Mouse (Mus musculus) midbrain, embryonic 14.5 days (tissue): ENCODE data around the gene Lpin2. TPM values are rescaled to one million over a fixed set of nuclear protein-coding genes. Genes with fewer than 3 reads are reported as not detected.

ENCODE experiments used
- ATAC-seq: fragments of 200-750 bp; cut with Nextera tagmentation; 2 replicates; pipeline ENCODE4 v1.8.0; 2017; ENCODE audit warnings: moderate number of reproducible peaks, moderate library complexity; ENCODE audit not compliant: low FRiP score, low TSS enrichment
- DNase-seq: peaks from one replicate; pipeline ENCODE4 v3.0.0-alpha.2; 2015
- H3K27ac ChIP-seq: fragments of 300-500 bp; sonication (generic); replicated peaks from 2 replicates; pipeline ENCODE4 v1.5.1; 2014; ENCODE audit warnings: mild to moderate bottlenecking, low read depth, low read length, moderate library complexity
- H3K27me3 ChIP-seq: fragments of 300-500 bp; sonication (generic); 2 replicates; pipeline ENCODE4 v1.6.1; 2014; ENCODE audit warnings: low read length, control low read depth, mixed read lengths; ENCODE audit not compliant: control insufficient read depth, insufficient read depth
- H3K36me3 ChIP-seq: fragments of 300-500 bp; sonication (generic); 2 replicates; pipeline ENCODE4 v1.6.1; 2014; ENCODE audit warnings: low read length, control low read depth; ENCODE audit not compliant: control insufficient read depth, insufficient read depth
- H3K4me1 ChIP-seq: fragments of 300-500 bp; sonication (generic); 2 replicates; pipeline ENCODE4 v1.6.1; 2014; ENCODE audit warnings: mild to moderate bottlenecking, antibody characterized with exemption, low read length, control low read depth; ENCODE audit not compliant: control insufficient read depth, insufficient read depth
- H3K4me2 ChIP-seq: fragments of 300-500 bp; sonication (generic); 2 replicates; pipeline ENCODE4 v1.6.1; 2014; ENCODE audit warnings: mild to moderate bottlenecking, low read length, moderate library complexity
- H3K4me3 ChIP-seq: fragments of 300-500 bp; sonication (generic); replicated peaks from 2 replicates; pipeline ENCODE4 v1.5.1; 2014; ENCODE audit warnings: low read depth, low read length
- H3K9ac ChIP-seq: fragments of 300-500 bp; sonication (generic); replicated peaks from 2 replicates; pipeline ENCODE4 v1.6.1; 2014; ENCODE audit warnings: mild to moderate bottlenecking, low read length, moderate library complexity
- H3K9me3 ChIP-seq: fragments of 300-500 bp; sonication (generic); 2 replicates; pipeline ENCODE4 v1.6.1; 2016; ENCODE audit warnings: low read length, control low read depth, mixed read lengths; ENCODE audit not compliant: control insufficient read depth
- WGBS: fragments of 180-500 bp; shearing (Covaris S2); extraction: QIAGEN DNeasy Blood & Tissue Kit; methylation state at CpG from one replicate; pipeline ENCODE4 v1.1.7; 2014; 5-methylcytosine and 5-hydroxymethylcytosine counted together
- polyA plus RNA-seq: library from polyadenylated mRNA; unstranded; fragments of >200 nt; fragmentation: Nextera tagmentation; extraction: Ambion mirVana; gene quantifications from 2 replicates; pipeline ENCODE4 v1.2.1, GENCODE M21; 2014

Lpin2 gene
- polyA plus RNA-seq, 1 experiment from 2014 or later: 42.9 TPM

DNA sequence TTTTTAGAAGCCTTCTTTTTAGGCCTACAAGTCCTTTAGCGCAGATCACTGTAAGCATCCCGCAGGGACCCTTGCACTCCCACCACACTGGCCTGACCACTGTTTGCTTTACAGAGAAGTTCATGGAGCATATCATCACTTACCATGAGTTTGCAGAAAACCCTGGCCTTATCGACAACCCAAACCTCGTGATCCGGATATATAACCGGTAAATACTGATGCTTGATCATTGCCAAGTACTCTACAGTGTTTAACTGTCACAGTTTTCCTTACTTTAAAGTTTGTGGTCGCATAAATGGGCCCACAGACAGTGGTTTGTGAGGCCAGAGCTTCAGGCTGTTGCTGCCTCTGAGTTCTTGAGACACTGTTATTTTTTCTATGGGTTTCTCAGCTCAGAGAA, 56.1 kb downstream of the Lpin2 start:
- H3K9me3 ChIP-seq: no peaks in the 10 kb centered on the region
- H3K27ac ChIP-seq: no peak overlapping the region
- WGBS: 97% methylated on average over 7 of the region's 7 CpGs
- no peak overlapping the region for H3K9ac ChIP-seq
- H3K27me3 ChIP-seq: no peaks in the 10 kb centered on the region
- H3K36me3 ChIP-seq: peaks cover 75% of the 10 kb centered on the region
- H3K4me3 ChIP-seq: no peak overlapping the region
- DNase-seq (no peak), ATAC-seq (no peak)
- no peaks in the 10 kb centered on the region for H3K4me1 ChIP-seq
- H3K4me2 ChIP-seq: no peak overlapping the region

DNA sequence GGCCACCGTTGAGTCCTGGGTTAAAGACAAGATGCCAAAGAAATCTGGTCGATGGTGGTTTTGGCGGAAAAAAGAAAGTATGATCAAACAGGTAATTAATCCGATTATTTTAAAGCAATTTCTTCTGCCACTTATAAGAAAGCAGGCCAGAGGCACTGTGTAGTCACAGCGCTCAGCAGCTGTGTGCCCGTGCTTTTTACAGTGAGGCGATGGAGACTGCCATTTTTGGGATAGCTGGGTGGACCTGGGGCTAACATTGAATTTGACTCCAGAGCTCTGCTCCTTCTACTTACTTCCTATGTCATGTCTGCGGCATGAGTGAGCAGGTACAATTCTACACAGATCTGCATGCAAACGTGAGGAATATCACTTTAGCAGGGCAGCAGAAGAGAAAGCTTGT, 58.5 kb downstream of the Lpin2 start:
- WGBS: 97% methylated on average over 9 of the region's 9 CpGs
- Histone ChIP-seq H3K36me3 (peaks cover 84% of the 10 kb centered on the region), H3K4me3 (no peak overlapping the region), H3K27me3 (no peaks in the 10 kb centered on the region), H3K9me3 (no peaks in the 10 kb centered on the region), H3K27ac (no peak overlapping the region), H3K9ac (no peak overlapping the region), H3K4me2 (no peak overlapping the region), H3K4me1 (no peaks in the 10 kb centered on the region)
- DNase-seq: no peak
- no peak for ATAC-seq

DNA sequence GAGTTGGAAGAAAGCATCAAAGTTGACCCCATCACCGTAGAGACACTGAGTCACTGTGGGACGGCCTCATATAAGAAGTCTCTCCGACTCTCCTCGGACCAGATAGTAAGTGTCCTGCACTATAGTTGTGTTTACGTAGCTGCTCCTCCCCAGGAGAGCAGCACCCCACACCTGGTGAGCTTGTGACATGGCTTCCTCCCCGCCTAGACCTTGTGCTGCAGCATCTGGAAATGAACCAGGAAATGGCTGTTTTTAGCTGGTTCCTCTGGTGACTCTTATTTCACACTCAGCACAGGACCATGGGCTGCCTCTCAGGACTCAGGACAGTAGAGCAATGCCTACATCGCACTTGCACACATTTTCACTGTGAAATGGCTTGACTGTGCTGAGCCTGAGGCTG, 60.3 kb downstream of the Lpin2 start:
- WGBS: 96% methylated on average over 7 of the region's 7 CpGs

GRCm38 (mm10) chr17:71245133-71245532, 62.8 kb downstream of the Lpin2 start:
- Histone ChIP-seq H3K9me3 (no peaks in the 10 kb centered on the region), H3K9ac (no peak overlapping the region), H3K27ac (no peak overlapping the region), H3K27me3 (no peaks in the 10 kb centered on the region), H3K36me3 (peaks cover 87% of the 10 kb centered on the region), H3K4me3 (no peak overlapping the region), H3K4me2 (no peak overlapping the region), H3K4me1 (no peaks in the 10 kb centered on the region)
- ATAC-seq: no peak
- 98% methylated on average over 15 of the region's 15 CpGs for WGBS
- DNase-seq: no peak

More for the DNA sequence above, 60.3 kb downstream of the Lpin2 start:
- H3K9ac ChIP-seq: no peak overlapping the region
- DNase-seq (no peak), ATAC-seq (no peak)
- peaks cover 88% of the 10 kb centered on the region for H3K36me3 ChIP-seq
- H3K9me3 ChIP-seq: no peaks in the 10 kb centered on the region
- H3K27ac ChIP-seq: no peak overlapping the region
- no peaks in the 10 kb centered on the region for H3K27me3 ChIP-seq
- no peaks in the 10 kb centered on the region for H3K4me1 ChIP-seq
- no peak overlapping the region for H3K4me3 ChIP-seq
- H3K4me2 ChIP-seq: no peak overlapping the region

DNA sequence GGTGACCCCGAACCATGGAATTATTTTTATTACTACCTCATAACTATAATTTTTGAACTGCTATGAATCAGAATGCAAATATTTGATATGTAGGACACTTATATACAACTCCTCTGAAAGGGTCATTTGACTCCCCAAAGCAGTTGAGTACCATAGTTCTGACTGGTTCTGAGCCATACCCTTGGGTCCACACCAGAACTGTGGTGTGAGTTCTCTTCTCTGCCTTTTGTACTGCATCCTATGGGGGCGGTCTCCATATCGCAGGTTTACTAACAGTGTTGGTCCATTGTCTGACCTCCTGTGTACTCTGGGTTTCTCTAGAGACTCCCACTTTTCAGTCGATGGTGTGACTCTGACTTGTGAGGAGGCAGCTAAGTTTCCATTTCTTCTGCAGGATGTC, 63.7 kb downstream of the Lpin2 start:
- Histone ChIP-seq H3K9me3 (no peaks in the 10 kb centered on the region), H3K4me3 (no peak overlapping the region), H3K36me3 (peaks cover 81% of the 10 kb centered on the region), H3K27ac (no peak overlapping the region), H3K27me3 (no peaks in the 10 kb centered on the region), H3K4me2 (no peak overlapping the region), H3K4me1 (no peaks in the 10 kb centered on the region), H3K9ac (no peak overlapping the region)
- 91% methylated on average over 4 of the region's 4 CpGs for WGBS
- DNase-seq: no peak
- ATAC-seq: no peak

DNA sequence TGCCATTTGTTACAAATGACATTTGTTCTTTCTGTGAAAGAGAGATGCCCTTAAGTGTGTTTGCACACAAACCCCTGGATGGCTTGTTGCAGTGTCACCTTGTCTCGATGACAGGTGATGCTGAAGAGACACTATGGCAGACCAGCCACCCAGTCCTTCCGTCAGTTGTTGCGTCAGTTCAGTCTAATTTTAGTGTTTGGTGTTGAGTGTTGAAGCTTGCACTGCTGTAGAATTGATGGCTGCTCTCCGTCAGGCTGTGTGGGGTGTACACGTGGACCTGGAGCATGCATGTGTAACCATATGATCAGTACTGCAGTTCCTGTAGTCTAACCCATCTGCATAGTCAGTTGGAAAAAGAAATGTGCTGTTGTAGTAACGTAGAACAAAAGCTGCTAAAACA, 66.6 kb downstream of the Lpin2 start:
- 83% methylated on average over 6 of the region's 6 CpGs for WGBS

DNA sequence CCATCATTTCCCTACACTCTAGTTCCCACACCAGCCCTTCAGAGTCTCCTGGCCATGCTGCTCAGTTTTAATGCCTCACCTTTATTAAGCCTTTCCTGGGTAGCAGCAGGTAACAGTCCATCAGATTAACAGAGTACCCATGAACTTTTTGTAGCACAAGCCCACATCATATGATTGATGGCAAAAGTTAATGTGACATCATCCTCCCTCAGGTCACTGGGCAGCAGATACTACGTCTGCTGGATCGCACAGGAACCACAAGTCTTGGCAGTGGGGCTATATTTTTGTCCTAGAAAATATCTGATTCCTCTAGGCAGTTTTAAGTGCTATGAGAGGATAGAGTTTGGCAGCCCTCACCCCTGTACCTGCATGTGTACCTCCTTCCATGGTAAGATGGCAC, 67.7 kb downstream of the Lpin2 start:
- no peak for DNase-seq
- Histone ChIP-seq H3K9me3 (no peaks in the 10 kb centered on the region), H3K4me2 (no peak overlapping the region), H3K27ac (no peak overlapping the region), H3K4me1 (no peaks in the 10 kb centered on the region), H3K4me3 (no peak overlapping the region), H3K27me3 (no peaks in the 10 kb centered on the region), H3K36me3 (peaks cover 43% of the 10 kb centered on the region), H3K9ac (no peak overlapping the region)
- 95% methylated on average over 2 of the region's 2 CpGs for WGBS
- no peak for ATAC-seq

More for the DNA sequence above, 66.6 kb downstream of the Lpin2 start:
- no peak for DNase-seq
- Histone ChIP-seq H3K36me3 (peaks cover 54% of the 10 kb centered on the region), H3K27me3 (no peaks in the 10 kb centered on the region), H3K9me3 (no peaks in the 10 kb centered on the region), H3K9ac (no peak overlapping the region), H3K4me1 (no peaks in the 10 kb centered on the region), H3K4me3 (no peak overlapping the region), H3K27ac (no peak overlapping the region), H3K4me2 (no peak overlapping the region)
- no peak for ATAC-seq

GRCm38 (mm10) chr17:71250819-71251600, 68.7 kb downstream of the Lpin2 start:
- WGBS: 91% methylated on average over 16 of the region's 16 CpGs
- ATAC-seq: no peak
- no peaks in the 10 kb centered on the region for H3K27me3 ChIP-seq

DNA sequence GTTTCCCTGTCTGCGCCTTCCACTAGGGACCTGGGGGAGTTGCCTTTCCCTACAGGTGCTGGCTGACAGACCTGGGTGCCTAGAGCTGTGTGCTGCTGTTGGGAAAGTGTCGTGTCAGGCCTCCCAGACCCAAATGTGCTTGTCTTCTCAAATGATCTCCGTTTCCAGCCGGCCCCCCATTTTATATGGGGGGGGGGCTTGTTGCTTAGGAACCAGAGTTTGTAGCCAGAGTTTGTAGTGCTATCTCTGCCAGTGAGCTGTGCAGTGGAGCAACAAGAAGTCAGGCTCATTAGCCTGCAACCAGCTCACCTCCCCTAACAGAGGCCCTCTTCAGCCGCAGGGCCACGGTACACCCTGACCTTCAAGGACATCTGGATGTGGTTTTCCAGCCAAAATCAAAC, 69.2 kb downstream of the Lpin2 start:
- 74% methylated on average over 6 of the region's 6 CpGs for WGBS
- Histone ChIP-seq H3K9me3 (no peaks in the 10 kb centered on the region), H3K36me3 (peaks cover 29% of the 10 kb centered on the region), H3K4me2 (no peak overlapping the region), H3K4me3 (no peak overlapping the region), H3K4me1 (no peaks in the 10 kb centered on the region), H3K9ac (no peak overlapping the region), H3K27me3 (no peaks in the 10 kb centered on the region), H3K27ac (no peak overlapping the region)
- ATAC-seq (no peak), DNase-seq (peak; percentile 5)

More at GRCm38 (mm10) chr17:71250819-71251600, 68.7 kb downstream of the Lpin2 start:
- Histone ChIP-seq H3K4me1 (no peaks in the 10 kb centered on the region), H3K36me3 (peaks cover 35% of the 10 kb centered on the region), H3K9ac (no peak overlapping the region), H3K4me2 (no peak overlapping the region), H3K9me3 (no peaks in the 10 kb centered on the region), H3K4me3 (no peak overlapping the region), H3K27ac (no peak overlapping the region)
- no peak for DNase-seq
